Mouse (Mus musculus) stomach, postnatal 0 days (tissue): ENCODE results near the gene Borcs5.

ENCODE experiments used
- CTCF ChIP-seq: IDR thresholded peaks from 2 replicates; pipeline ENCODE4 v1.5.1; 2016; ENCODE audit warnings: antibody characterized with exemption, low read depth, mild to moderate bottlenecking, moderate library complexity
- EP300 ChIP-seq: optimal IDR thresholded peaks from 2 replicates; pipeline ENCODE3; 2016; ENCODE audit warnings: antibody characterized with exemption

GRCm38 (mm10) chr6:134633553-134633952 is 5.8 kb upstream of the Borcs5 start:
- TF ChIP-seq CTCF (no peak), EP300 (no peak)
